Mouse (Mus musculus) ES-E14 (cell line): ENCODE data around the gene Epha8.

Experiments used
- CHD2 ChIP-seq: IDR thresholded peaks from 2 replicates; pipeline ENCODE4 v1.6.1; 2014; ENCODE audit warnings: mild to moderate bottlenecking, low read depth, low read length, inconsistent platforms
- HCFC1 ChIP-seq: IDR thresholded peaks from 2 replicates; pipeline ENCODE4 v1.6.1; 2012; ENCODE audit warnings: low read length, inconsistent platforms, borderline replicate concordance; ENCODE audit not compliant: insufficient read depth
- MAFK ChIP-seq: IDR thresholded peaks from 2 replicates; pipeline ENCODE4 v1.6.1; 2014; ENCODE audit warnings: mild to moderate bottlenecking, low read depth, low read length, inconsistent platforms; ENCODE audit not compliant: insufficient read depth
- ZC3H11A ChIP-seq: IDR thresholded peaks from 2 replicates; pipeline ENCODE4 v1.6.1; 2012; ENCODE audit warnings: low read depth, mild to moderate bottlenecking, inconsistent platforms, low read length, borderline replicate concordance
- ZNF384 ChIP-seq: IDR thresholded peaks from 2 replicates; pipeline ENCODE4 v1.6.1; 2012; ENCODE audit warnings: low read depth, low read length, inconsistent platforms

DNA sequence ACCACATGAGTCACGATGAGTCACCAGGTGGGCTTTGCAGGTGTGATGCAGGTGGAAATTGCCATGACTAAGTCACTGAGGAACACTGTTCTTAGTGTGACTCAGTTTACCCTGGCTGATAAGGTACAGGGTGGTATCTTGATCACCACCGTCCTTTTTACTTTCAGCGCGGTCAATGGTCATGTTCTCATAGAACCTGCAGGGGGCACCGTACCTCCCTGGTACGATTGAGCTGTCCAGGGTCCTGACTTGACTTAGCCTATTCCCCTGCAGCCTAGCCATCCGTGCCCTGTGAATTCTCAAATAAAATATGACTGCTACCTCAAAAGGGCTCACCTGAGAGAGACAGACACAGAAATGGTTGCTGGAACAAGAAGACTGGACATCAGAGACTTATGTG lies 49.6 kb downstream of the Epha8 start:
- TF ChIP-seq HCFC1 (no peak; the same call in 1 of the 2 replicates), CHD2 (no peak), MAFK (no peak), ZNF384 (no peak), ZC3H11A (no peak)
